Mouse (Mus musculus) heart, embryonic 14.5 days (tissue): ENCODE measurements around the gene Tmem102. TPM values are rescaled to one million over a fixed set of nuclear protein-coding genes. Genes with fewer than 3 reads are reported as not detected.

Experiments used
- ATAC-seq: fragments of 200-750 bp; cut with Nextera tagmentation; 2 replicates; pipeline ENCODE4 v1.8.0; 2017; ENCODE audit warnings: low read depth, moderate TSS enrichment; ENCODE audit not compliant: insufficient number of reproducible peaks, insufficient read depth, low FRiP score
- H3K27ac ChIP-seq, 2 experiments: fragments of 200-500 bp in 1 of 2; fragments of 300-500 bp in 1 of 2; sonication (generic) in 1 of 2; replicated peaks in 1 of 2; 2 replicates each; pipeline ENCODE4 v1.5.1; 2012 to 2014; ENCODE audit warnings: low read depth in 2 of 2, low read length in 2 of 2, control low read depth in 1 of 2, mild to moderate bottlenecking in 1 of 2, mixed read lengths in 1 of 2; ENCODE audit not compliant: control insufficient read depth in 1 of 2, insufficient read depth in 1 of 2
- H3K27me3 ChIP-seq: fragments of 300-500 bp; sonication (generic); 2 replicates; pipeline ENCODE4 v1.6.1; 2014; ENCODE audit warnings: mild to moderate bottlenecking, low read length, control low read depth; ENCODE audit not compliant: control insufficient read depth, insufficient read depth
- H3K36me3 ChIP-seq: fragments of 300-500 bp; sonication (generic); 2 replicates; pipeline ENCODE4 v1.6.1; 2014; ENCODE audit warnings: mild to moderate bottlenecking, control low read depth, low read length, mixed read lengths; ENCODE audit not compliant: control insufficient read depth, insufficient read depth
- H3K4me1 ChIP-seq, 2 experiments: fragments of 200-500 bp in 1 of 2; fragments of 300-500 bp in 1 of 2; sonication (generic) in 1 of 2; 2 replicates each; pipeline ENCODE4 v1.6.1; 2012 to 2014; ENCODE audit warnings: low read length in 2 of 2, control low read depth in 1 of 2, mixed read lengths in 1 of 2; ENCODE audit not compliant: control insufficient read depth in 2 of 2, insufficient read depth in 2 of 2
- H3K4me2 ChIP-seq: fragments of 300-500 bp; sonication (generic); 2 replicates; pipeline ENCODE4 v1.6.1; 2014; ENCODE audit warnings: mild to moderate bottlenecking, low read length
- H3K4me3 ChIP-seq, 2 experiments: fragments of 200-500 bp in 1 of 2; fragments of 300-500 bp in 1 of 2; sonication (generic) in 1 of 2; 2 replicates each; pipeline ENCODE4 v1.5.1; 2012 to 2014; ENCODE audit warnings: low read length in 2 of 2, mild to moderate bottlenecking in 2 of 2, control low read depth in 1 of 2, low read depth in 1 of 2, moderate library complexity in 1 of 2; ENCODE audit not compliant: control insufficient read depth in 1 of 2, insufficient read depth in 1 of 2
- H3K9ac ChIP-seq: fragments of 300-500 bp; sonication (generic); 2 replicates; pipeline ENCODE4 v1.6.1; 2014; ENCODE audit warnings: mild to moderate bottlenecking, low read length
- H3K9me3 ChIP-seq: fragments of 300-500 bp; sonication (generic); 2 replicates; pipeline ENCODE4 v1.6.1; 2016; ENCODE audit warnings: low read length, control low read depth; ENCODE audit not compliant: control insufficient read depth
- WGBS: fragments of 180-500 bp; shearing (Covaris S2); extraction: QIAGEN DNeasy Blood & Tissue Kit; methylation state at CpG from one replicate; pipeline ENCODE4 v1.1.7; 2014; 5-methylcytosine and 5-hydroxymethylcytosine counted together
- polyA plus RNA-seq: library from polyadenylated mRNA; unstranded; fragments of >200 nt; fragmentation: Nextera tagmentation; extraction: Ambion mirVana; gene quantifications from 2 replicates; pipeline ENCODE4 v1.2.1, GENCODE M21; 2014

The Tmem102 gene
- polyA plus RNA-seq, 1 experiment from 2014 or later: 1.8 TPM

GRCm38 (mm10) chr11:69846738-69847688, 41.6 kb upstream of the Tmem102 start:
- H3K9me3 ChIP-seq: no peaks in the 10 kb centered on the region
- H3K27me3 ChIP-seq: no peaks in the 10 kb centered on the region
- peak overlapping the region; percentile 95 for H3K9ac ChIP-seq
- H3K27ac ChIP-seq: peak overlapping the region; percentile 23 to 95; a peak in 3 of 4 replicates
- H3K4me3 ChIP-seq: peak overlapping the region; percentile 57 to 84
- H3K36me3 ChIP-seq: peaks cover 42% of the 10 kb centered on the region
- WGBS: 11% methylated on average over 37 of the region's 37 CpGs
- peak overlapping the region; percentile 89 for H3K4me2 ChIP-seq
- peak; percentile 24 for ATAC-seq
- peaks cover 14 to 19% of the 10 kb centered on the region in 2 experiments for H3K4me1 ChIP-seq

GRCm38 (mm10) chr11:69846198-69846680, 40.8 kb upstream of the Tmem102 start, which contains the start of gene Plscr3:
Plscr3 (plus strand) TSS chr11:69846376.
- H3K4me3 ChIP-seq: peak within 1 kb of the TSS; percentile 57 to 84
- H3K27ac ChIP-seq: peak within 1 kb of the TSS; percentile 87 to 95
- no peaks in the 10 kb centered on the region for H3K9me3 ChIP-seq
- H3K36me3 ChIP-seq: peaks cover 35% of the 10 kb centered on the region
- H3K27me3 ChIP-seq: no peaks in the 10 kb centered on the region
- peaks cover 14 to 19% of the 10 kb centered on the region in 2 experiments for H3K4me1 ChIP-seq
- under 1% methylated on average over 37 of the region's 38 CpGs for WGBS
- ATAC-seq: peak; percentile 92
- peak within 1 kb of the TSS; percentile 95 for H3K9ac ChIP-seq
- H3K4me2 ChIP-seq: peak within 1 kb of the TSS; percentile 89

- H3K36me3 ChIP-seq: no peaks in the 10 kb centered on the region
- H3K27me3 ChIP-seq: peaks cover 33% of the 10 kb centered on the region
- H3K4me3 ChIP-seq: peak overlapping the region; percentile 67 to 73
- H3K4me1 ChIP-seq: peaks cover 3 to 20% of the 10 kb centered on the region in 2 experiments; a peak in 3 of 4 replicates
- H3K27ac ChIP-seq: peak overlapping the region; percentile 67 to 83
- peak overlapping the region; percentile 79 for H3K9ac ChIP-seq
- H3K9me3 ChIP-seq: no peaks in the 10 kb centered on the region
- H3K4me2 ChIP-seq: peak overlapping the region; percentile 89
- WGBS: under 1% methylated on average over 7 of the region's 7 CpGs
- ATAC-seq: no peak
These were observed 33.3 kb upstream of the Tmem102 start for GRCm38 (mm10) chr11:69838714-69839104.

DNA sequence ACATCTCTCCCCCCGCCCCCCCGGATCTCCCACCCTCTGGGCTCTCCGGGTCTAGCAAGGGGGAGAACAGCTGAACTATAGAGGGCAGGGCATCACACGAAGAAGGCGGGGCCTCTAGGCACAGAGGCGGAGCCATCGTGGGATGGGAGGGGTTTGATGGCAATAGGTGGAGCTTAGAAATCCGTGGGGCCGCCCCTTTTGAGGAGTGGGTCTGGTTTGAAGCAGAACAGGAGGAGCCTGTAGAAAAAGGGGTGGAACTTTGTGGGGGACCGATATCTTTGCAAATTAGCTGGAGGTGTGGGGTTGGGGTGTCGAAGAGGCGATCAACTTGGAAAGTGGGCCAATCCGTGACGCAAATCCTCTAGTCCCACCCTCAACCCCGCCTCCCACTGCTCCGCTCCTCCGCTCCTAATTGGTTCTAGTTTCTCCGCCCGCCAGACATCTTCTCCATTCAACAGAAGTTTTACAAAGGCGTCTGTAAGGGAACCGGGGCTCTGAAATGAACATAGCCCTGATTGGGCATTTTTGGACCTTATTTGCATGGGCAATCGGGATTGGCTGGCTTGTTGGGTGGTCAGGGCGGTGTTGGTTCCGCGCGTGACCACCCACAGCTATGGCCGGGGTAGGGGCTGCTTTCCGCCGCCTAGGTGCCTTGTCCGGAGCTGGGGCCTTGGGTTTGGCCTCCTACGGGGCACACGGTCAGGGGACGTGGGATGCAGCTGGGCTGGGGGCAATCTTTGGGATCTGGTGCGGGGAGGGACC, 32.7 kb upstream of the Tmem102 start, which contains the start of gene Tmem256:
Gene Tmem256, plus strand, starts transcription at position 563 of the 762 bp plus-strand sequence.
- Histone ChIP-seq H3K27ac (peak within 1 kb of the TSS; percentile 67 to 83), H3K4me1 (peaks cover 3 to 24% of the 10 kb centered on the region in 2 experiments; a peak in 3 of 4 replicates), H3K4me2 (peak within 1 kb of the TSS; percentile 89), H3K9me3 (no peaks in the 10 kb centered on the region), H3K27me3 (peaks cover 39% of the 10 kb centered on the region), H3K4me3 (peak within 1 kb of the TSS; percentile 67 to 73), H3K36me3 (no peaks in the 10 kb centered on the region), H3K9ac (peak within 1 kb of the TSS; percentile 79)
- WGBS: 0% methylated on average over 34 of the region's 34 CpGs
- ATAC-seq: peak; percentile 93

DNA sequence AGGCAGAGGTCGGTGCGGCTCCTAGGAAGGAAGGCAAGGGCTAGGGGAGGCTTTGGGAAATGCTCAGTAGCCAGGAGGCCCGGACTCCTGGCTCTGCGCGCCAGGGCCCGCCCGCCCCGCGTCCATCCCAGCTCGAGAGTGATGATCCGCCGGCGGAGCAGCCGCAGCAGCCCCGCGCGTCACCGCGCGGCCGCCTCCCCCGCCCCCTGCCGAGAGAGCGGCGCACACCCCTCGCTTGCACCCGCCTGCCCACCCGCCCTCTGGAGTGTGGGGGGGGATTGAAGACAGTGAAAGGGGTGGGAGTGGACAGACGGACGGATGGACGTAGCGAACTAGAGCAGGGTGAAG, 32.2 kb upstream of the Tmem102 start, which contains the start of gene Nlgn2:
Gene Nlgn2, minus strand, starts transcription at position 181 of the 348 bp plus-strand sequence.
- no peaks in the 10 kb centered on the region for H3K36me3 ChIP-seq

DNA sequence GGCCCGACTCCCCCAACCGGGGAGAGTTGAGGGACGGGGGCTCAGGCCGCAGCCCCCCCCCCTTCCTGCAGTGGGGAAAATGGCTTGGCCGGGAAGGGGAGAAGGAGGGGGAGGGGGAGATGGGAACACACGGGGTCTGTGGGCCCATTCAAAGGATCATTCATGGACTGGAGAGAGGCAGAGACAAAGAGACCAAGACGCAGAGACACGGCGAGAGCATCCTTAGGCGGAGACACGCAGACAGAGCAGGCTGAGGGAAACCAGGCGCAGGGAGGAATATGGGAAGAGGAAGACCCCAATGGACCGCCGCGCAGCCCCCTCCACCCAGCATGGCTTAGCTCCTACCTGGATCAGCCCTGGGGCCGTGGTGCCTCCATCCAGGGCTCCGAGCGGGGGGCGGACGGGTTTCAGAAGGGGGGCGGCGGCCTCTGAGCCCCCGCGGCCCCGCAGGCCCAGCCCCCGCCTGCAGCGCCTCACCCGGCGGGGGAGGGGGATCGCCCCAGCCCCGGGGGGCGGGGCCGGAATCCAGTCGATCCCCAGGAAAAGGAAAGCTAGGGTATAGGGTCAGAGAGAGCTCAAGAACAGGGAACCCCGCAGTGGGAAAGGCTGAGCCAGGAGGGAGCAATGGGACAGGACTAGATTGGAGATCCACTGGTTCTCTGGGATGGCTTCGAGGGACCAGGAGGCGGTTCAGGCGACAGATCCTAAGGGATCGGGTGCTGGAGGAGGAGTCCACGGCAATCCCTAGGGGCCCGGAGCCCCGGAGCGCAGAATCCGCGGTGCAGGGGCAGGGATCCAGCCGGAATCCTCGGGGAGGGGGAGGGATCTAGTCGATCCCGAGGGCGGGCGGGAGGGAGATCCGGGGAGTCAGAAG, 31.5 kb upstream of the Tmem102 start:
- Histone ChIP-seq H3K4me1 (peaks cover 3 to 24% of the 10 kb centered on the region in 2 experiments; a peak in 3 of 4 replicates), H3K9me3 (no peaks in the 10 kb centered on the region), H3K27ac (peak overlapping the region in 1 of 2 experiments; percentile 58; a peak in 2 of 4 replicates), H3K36me3 (no peaks in the 10 kb centered on the region), H3K4me2 (peak overlapping the region; percentile 89), H3K4me3 (peak overlapping the region; percentile 67 to 73), H3K9ac (peak overlapping the region; percentile 76), H3K27me3 (peaks cover 44% of the 10 kb centered on the region)
- no peak for ATAC-seq
- under 1% methylated on average over 51 of the region's 52 CpGs for WGBS

More for the DNA sequence above, 32.2 kb upstream of the Tmem102 start, which contains the start of gene Nlgn2:
- WGBS: 1% methylated on average over 12 of the region's 32 CpGs
- H3K9me3 ChIP-seq: no peaks in the 10 kb centered on the region
- H3K4me2 ChIP-seq: peak within 1 kb of the TSS; percentile 89
- peak within 1 kb of the TSS; percentile 67 to 73 for H3K4me3 ChIP-seq
- H3K4me1 ChIP-seq: peaks cover 3 to 24% of the 10 kb centered on the region in 2 experiments; a peak in 3 of 4 replicates
- H3K27ac ChIP-seq: peak within 1 kb of the TSS; percentile 67 to 83
- peak within 1 kb of the TSS; percentile 79 for H3K9ac ChIP-seq
- H3K27me3 ChIP-seq: peaks cover 43% of the 10 kb centered on the region
- peak; percentile 66 for ATAC-seq
